Mouse (Mus musculus): ENCODE measurements at regions not wholly inside any gene's neighbourhood (a gene's known extent, or its start where the extent isn't known, plus 50 kb on each side); places are given as distances from the start of the nearest gene placed in this dataset.

DNA sequence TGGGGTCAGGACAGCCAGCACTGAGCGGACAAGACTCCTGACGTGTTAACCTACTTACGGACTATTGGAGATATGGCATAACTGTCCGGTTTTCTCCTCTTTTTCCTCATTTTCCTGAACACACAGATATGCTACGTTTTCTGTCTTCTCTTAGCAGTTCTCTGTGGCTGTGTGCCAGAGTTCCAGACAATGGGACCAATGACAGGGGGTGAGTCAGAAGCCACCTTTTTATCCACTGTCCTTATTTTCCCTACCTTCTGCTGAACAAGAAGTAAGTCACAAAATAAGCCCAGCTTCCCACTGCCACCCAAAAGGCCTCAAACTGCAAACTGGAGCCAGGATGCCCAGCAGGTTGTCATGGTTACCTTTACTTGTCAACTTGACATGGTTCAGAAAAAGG lies 353.6 kb downstream of the Tns1 start:
- H3K36me3 ChIP-seq (ENCODE audit: insufficient read depth, low read length): no peaks in the 10 kb centered on the region
- ATAC-seq: no peak

DNA sequence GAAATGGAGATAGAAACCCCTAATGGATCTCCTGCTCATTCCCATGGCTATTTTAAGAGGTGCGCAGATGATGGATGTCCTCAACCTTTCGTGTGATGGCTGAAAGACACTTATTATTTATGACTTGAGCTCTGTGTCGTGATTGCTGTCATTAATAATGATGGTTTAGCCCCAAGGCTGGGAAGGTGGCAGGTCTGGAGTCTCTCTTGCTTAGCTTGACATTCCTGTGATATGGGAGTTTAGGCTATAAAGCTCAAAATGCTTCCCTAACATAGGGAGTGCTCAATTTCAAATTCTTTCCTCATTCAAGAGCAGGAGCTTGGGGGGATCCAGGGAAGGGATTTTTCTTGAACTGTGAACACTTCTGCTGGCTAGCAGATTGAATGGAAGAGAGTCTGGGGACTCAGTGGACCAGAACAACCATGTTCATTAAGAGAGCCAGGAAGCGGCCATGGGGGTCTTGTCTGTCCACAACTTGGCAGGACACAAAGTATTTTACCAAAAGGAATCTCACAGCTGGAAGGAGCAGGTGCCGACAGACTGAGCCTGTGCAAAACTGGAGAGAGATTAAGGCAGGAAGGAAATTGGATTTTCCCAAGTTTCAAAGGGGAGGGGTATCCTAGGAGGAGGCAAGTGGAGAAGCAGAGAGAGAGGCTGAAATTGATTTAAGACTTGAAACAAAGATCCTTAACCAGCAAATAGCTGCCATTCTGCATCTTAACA lies 359.5 kb downstream of the Tns1 start:
- Histone ChIP-seq H3K4me1 (ENCODE audit: insufficient read depth, low read depth, low read length) (no peaks in the 10 kb centered on the region), H3K9ac (replicated peaks; ENCODE audit: low read depth) (no peak overlapping the region), H3K4me3 (ENCODE audit: low read depth, low read length) (no peak overlapping the region), H3K9me3 (ENCODE audit: low read length) (no peaks in the 10 kb centered on the region), H3K4me2 (replicated peaks; ENCODE audit: low read depth, low read length) (no peak overlapping the region), H3K27me3 (replicated peaks; ENCODE audit: insufficient read depth, low read length) (no peaks in the 10 kb centered on the region), H3K36me3 (ENCODE audit: insufficient read depth, low read length) (no peaks in the 10 kb centered on the region), H3K27ac (ENCODE audit: low read length) (no peak overlapping the region)
- WGBS: 60% methylated on average over 5 of the region's 5 CpGs
- TF ChIP-seq CTCF (IDR thresholded peaks at IDR 0.05): no peak
- TF ChIP-seq EP300 (IDR thresholded peaks at IDR 0.05): no peak
- ATAC-seq (no peak), DNase-seq (ENCODE audit: low spot score) (no peak)

More for the DNA sequence above, 353.6 kb downstream of the Tns1 start:
- Histone ChIP-seq H3K9ac (replicated peaks; ENCODE audit: low read depth) (no peak overlapping the region), H3K4me1 (ENCODE audit: insufficient read depth, low read depth, low read length) (no peaks in the 10 kb centered on the region), H3K27ac (ENCODE audit: low read length) (no peak overlapping the region), H3K4me3 (ENCODE audit: low read depth, low read length) (no peak overlapping the region), H3K9me3 (ENCODE audit: low read length) (no peaks in the 10 kb centered on the region), H3K27me3 (replicated peaks; ENCODE audit: insufficient read depth, low read length) (no peaks in the 10 kb centered on the region), H3K4me2 (replicated peaks; ENCODE audit: low read depth, low read length) (no peak overlapping the region)
- TF ChIP-seq EP300 (IDR thresholded peaks at IDR 0.05) (no peak), CTCF (IDR thresholded peaks at IDR 0.05) (no peak)
- WGBS: 76% methylated on average over 5 of the region's 5 CpGs
- no peak for DNase-seq (ENCODE audit: low spot score)

- TF ChIP-seq EP300 (IDR thresholded peaks at IDR 0.05): no peak
- no peak for TF ChIP-seq CTCF (IDR thresholded peaks at IDR 0.05)
- Histone ChIP-seq H3K27ac (ENCODE audit: low read length) (no peak overlapping the region), H3K27me3 (replicated peaks; ENCODE audit: insufficient read depth, low read length) (no peaks in the 10 kb centered on the region), H3K4me1 (ENCODE audit: insufficient read depth, low read depth, low read length) (no peaks in the 10 kb centered on the region), H3K9me3 (ENCODE audit: low read length) (no peaks in the 10 kb centered on the region), H3K4me3 (ENCODE audit: low read depth, low read length) (no peak overlapping the region), H3K36me3 (ENCODE audit: insufficient read depth, low read length) (no peaks in the 10 kb centered on the region), H3K4me2 (replicated peaks; ENCODE audit: low read depth, low read length) (no peak overlapping the region), H3K9ac (replicated peaks; ENCODE audit: low read depth) (no peak overlapping the region)
- 56% methylated on average over 11 of the region's 11 CpGs for WGBS
- ATAC-seq (no peak), DNase-seq (ENCODE audit: low spot score) (no peak)
These were observed 365.9 kb downstream of the Tns1 start for GRCm38 (mm10) chr1:73758110-73759061.

DNA sequence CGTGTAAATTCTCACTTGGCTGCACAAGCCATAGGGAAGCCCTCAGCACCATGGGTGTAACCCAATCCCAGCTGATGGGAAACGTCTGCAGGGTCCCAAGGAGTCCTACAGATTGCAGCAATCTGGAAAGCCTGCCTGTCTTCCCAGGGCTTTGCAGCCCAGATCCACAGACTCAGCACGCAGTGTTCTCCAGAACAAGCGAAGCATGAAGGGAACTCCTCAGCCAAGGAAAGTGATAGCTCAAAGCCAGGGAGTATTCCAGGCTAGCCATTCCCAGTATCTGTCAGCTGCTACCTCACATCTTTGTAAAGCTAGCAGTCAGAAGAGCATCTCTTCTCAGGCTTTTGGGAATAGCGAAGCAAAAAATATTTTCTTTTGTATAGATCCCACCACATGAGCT lies 368.5 kb downstream of the Tns1 start:
- TF ChIP-seq EP300 (IDR thresholded peaks at IDR 0.05): no peak
- TF ChIP-seq CTCF (IDR thresholded peaks at IDR 0.05): no peak
- 67% methylated on average over 5 of the region's 5 CpGs for WGBS
- DNase-seq (ENCODE audit: low spot score): no peak

GRCm38 (mm10) chr1:73754928-73755327 lies 369.3 kb downstream of the Tns1 start:
- Histone ChIP-seq H3K27me3 (replicated peaks; ENCODE audit: insufficient read depth, low read length) (no peaks in the 10 kb centered on the region), H3K27ac (ENCODE audit: low read length) (no peak overlapping the region), H3K4me1 (ENCODE audit: insufficient read depth, low read depth, low read length) (no peaks in the 10 kb centered on the region), H3K4me2 (replicated peaks; ENCODE audit: low read depth, low read length) (no peak overlapping the region), H3K9ac (replicated peaks; ENCODE audit: low read depth) (no peak overlapping the region), H3K9me3 (ENCODE audit: low read length) (no peaks in the 10 kb centered on the region), H3K36me3 (ENCODE audit: insufficient read depth, low read length) (no peaks in the 10 kb centered on the region), H3K4me3 (ENCODE audit: low read depth, low read length) (no peak overlapping the region)
- ATAC-seq (no peak), DNase-seq (ENCODE audit: low spot score) (no peak)
- 87% methylated on average over 2 of the region's 2 CpGs for WGBS
- TF ChIP-seq CTCF (IDR thresholded peaks at IDR 0.05) (no peak), EP300 (IDR thresholded peaks at IDR 0.05) (no peak)

More for the DNA sequence above, 368.5 kb downstream of the Tns1 start:
- no peak overlapping the region for H3K4me3 ChIP-seq (ENCODE audit: low read depth, low read length)
- H3K27ac ChIP-seq (ENCODE audit: low read length): no peak overlapping the region
- H3K9ac ChIP-seq (replicated peaks; ENCODE audit: low read depth): no peak overlapping the region
- H3K4me2 ChIP-seq (replicated peaks; ENCODE audit: low read depth, low read length): no peak overlapping the region
- H3K27me3 ChIP-seq (replicated peaks; ENCODE audit: insufficient read depth, low read length): no peaks in the 10 kb centered on the region
- H3K9me3 ChIP-seq (ENCODE audit: low read length): no peaks in the 10 kb centered on the region
- ATAC-seq: no peak
- H3K4me1 ChIP-seq (ENCODE audit: insufficient read depth, low read depth, low read length): no peaks in the 10 kb centered on the region
- H3K36me3 ChIP-seq (ENCODE audit: insufficient read depth, low read length): no peaks in the 10 kb centered on the region

DNA sequence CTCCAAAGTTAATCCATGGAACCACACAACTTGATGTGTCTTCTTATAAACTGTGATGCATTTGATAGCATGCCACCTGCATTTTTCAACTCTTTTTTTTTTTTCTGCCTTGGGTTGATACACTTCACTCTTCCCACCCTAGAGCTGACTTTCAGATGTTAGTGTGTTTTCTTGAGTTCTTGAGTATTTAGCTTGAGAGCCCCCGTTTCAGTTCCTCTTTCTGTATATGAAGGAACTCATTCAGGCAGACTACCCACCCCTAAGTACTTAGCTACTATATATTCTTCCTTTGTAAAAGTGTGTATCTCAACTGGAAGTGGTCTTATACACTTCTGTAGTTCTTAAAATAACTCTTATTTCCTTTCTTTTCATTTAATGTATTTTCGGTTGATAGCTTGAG lies 371.1 kb downstream of the Tns1 start:
- Histone ChIP-seq H3K4me3 (ENCODE audit: low read depth, low read length) (no peak overlapping the region), H3K4me2 (replicated peaks; ENCODE audit: low read depth, low read length) (no peak overlapping the region), H3K4me1 (ENCODE audit: insufficient read depth, low read depth, low read length) (no peaks in the 10 kb centered on the region), H3K27me3 (replicated peaks; ENCODE audit: insufficient read depth, low read length) (no peaks in the 10 kb centered on the region), H3K27ac (ENCODE audit: low read length) (no peak overlapping the region), H3K36me3 (ENCODE audit: insufficient read depth, low read length) (no peaks in the 10 kb centered on the region), H3K9ac (replicated peaks; ENCODE audit: low read depth) (no peak overlapping the region), H3K9me3 (ENCODE audit: low read length) (no peaks in the 10 kb centered on the region)
- WGBS: 62% methylated on average over 2 of the region's 2 CpGs
- ATAC-seq (no peak), DNase-seq (ENCODE audit: low spot score) (no peak)
- TF ChIP-seq CTCF (IDR thresholded peaks at IDR 0.05): no peak
- TF ChIP-seq EP300 (IDR thresholded peaks at IDR 0.05): no peak
